Comparison of ENCODE assay signal across 10 mouse cellular contexts in genomic region chr13:49214454-49214853, GRCm38 (mm10). TPM values are rescaled to one million over a fixed set of nuclear protein-coding genes. Genes with fewer than 3 reads are reported as not detected.
A peak's percentile ranks its signal among the peaks of the same experiment; 100 is the strongest.
DNase-seq lines count a peak whose midpoint lies in the region; ATAC-seq lines count a peak whose summit lies in the region.
"Had no signal": no experiment of that assay in that cellular context is flagged by ENCODE, and none has a peak within 500 bp of the region (broad histone marks: within the 10 kb centered on the region; RNA-seq: fewer than 3 reads in every experiment).

No protein-coding gene starts in this region.

- no peaks in the 10 kb centered on the region for H3K9me3 ChIP-seq in heart, embryonic 11.5 days (replicated peaks; ENCODE audit: control insufficient read depth, low read length)
- no peaks in the 10 kb centered on the region for H3K9me3 ChIP-seq in embryonic facial prominence, embryonic 13.5 days
- H3K9me3 ChIP-seq in intestine, embryonic 16.5 days (ENCODE audit: control insufficient read depth, low read length) = no peaks in the 10 kb centered on the region
- H3K9me3 ChIP-seq: G1E had no signal

- peaks cover 5% of the 10 kb centered on the region; the same call in 1 of the 2 replicates for H3K27me3 ChIP-seq in heart, embryonic 11.5 days (ENCODE audit: control insufficient read depth, insufficient read depth, low read length)
- H3K27me3 ChIP-seq in embryonic facial prominence, embryonic 13.5 days = 0 out of 2 replicates have a peak, but pooled peaks cover 3% of the 10 kb centered on the region
- H3K27me3 ChIP-seq in intestine, embryonic 16.5 days (replicated peaks; ENCODE audit: control insufficient read depth, insufficient read depth, low read length) = no peaks in the 10 kb centered on the region

- no peak for DNase-seq in heart, postnatal 25 days (ENCODE audit: low spot score)
- peak; percentile 32 to 36 for DNase-seq in B cell, adult 2 months
- DNase-seq in MN1 (ENCODE audit: low spot score) = no peak
- no peak for DNase-seq in gastrocnemius, postnatal 25 days
- DNase-seq in testis, postnatal 10 days (ENCODE audit: low spot score) = no peak
- DNase-seq: lung, postnatal 10 days had no signal

- no peak overlapping the region for H3K27ac ChIP-seq in heart, embryonic 11.5 days (ENCODE audit: low read depth, low read length)
- H3K27ac ChIP-seq in embryonic facial prominence, embryonic 13.5 days = no peak overlapping the region
- H3K27ac ChIP-seq in intestine, embryonic 16.5 days (ENCODE audit: low read length) = no peak overlapping the region

- H3K36me3 ChIP-seq in heart, embryonic 11.5 days (ENCODE audit: control insufficient read depth, insufficient read depth, low read length) = no peaks in the 10 kb centered on the region
- no peaks in the 10 kb centered on the region for H3K36me3 ChIP-seq in embryonic facial prominence, embryonic 13.5 days
- no peaks in the 10 kb centered on the region for H3K36me3 ChIP-seq in intestine, embryonic 16.5 days (ENCODE audit: control insufficient read depth, insufficient read depth, low read length)
- H3K36me3 ChIP-seq: G1E had no signal

- H3K9ac ChIP-seq in heart, embryonic 11.5 days (ENCODE audit: low read depth, low read length) = no peak overlapping the region
- H3K9ac ChIP-seq in embryonic facial prominence, embryonic 13.5 days = peak overlapping the region; percentile 78; the same call in 1 of the 2 replicates
- no peak overlapping the region; the same call in 1 of the 2 replicates for H3K9ac ChIP-seq in intestine, embryonic 16.5 days (ENCODE audit: low read depth, low read length)

- H3K4me1 ChIP-seq in heart, embryonic 11.5 days (ENCODE audit: control insufficient read depth, insufficient read depth, low read length) = peaks cover 30% of the 10 kb centered on the region
- H3K4me1 ChIP-seq in embryonic facial prominence, embryonic 13.5 days = peaks cover 55% of the 10 kb centered on the region
- H3K4me1 ChIP-seq in intestine, embryonic 16.5 days (ENCODE audit: control insufficient read depth, insufficient read depth, low read length) = peaks cover 28% of the 10 kb centered on the region

- no peak for ATAC-seq in heart, embryonic 11.5 days (replicated peaks; ENCODE audit: insufficient number of reproducible peaks, low FRiP score, low TSS enrichment)
- no peak for ATAC-seq in embryonic facial prominence, embryonic 13.5 days (ENCODE audit: insufficient number of reproducible peaks, insufficient read depth, low FRiP score, low TSS enrichment, low read depth)
- no peak for ATAC-seq in intestine, embryonic 16.5 days

- peak overlapping the region; percentile 89 for H3K4me2 ChIP-seq in heart, embryonic 11.5 days
- H3K4me2 ChIP-seq in embryonic facial prominence, embryonic 13.5 days = peak overlapping the region; percentile 78
- H3K4me2 ChIP-seq in intestine, embryonic 16.5 days (ENCODE audit: low read depth, low read length) = peak overlapping the region; percentile 82; the same call in 1 of the 2 replicates

- intact Hi-C loops in heart, postnatal 25 days (cut with DNase I) = loop anchor here (10.0 kb wide), 1 partner anchor 440 kb away; the partner anchor contains the start of genes Cenpp and Nol8

- 77% methylated on average over 3 of the region's 3 CpGs for WGBS in heart, embryonic 11.5 days (ENCODE audit: insufficient replicate concordance)
- WGBS in embryonic facial prominence, embryonic 13.5 days = 82% methylated on average over 3 of the region's 3 CpGs
- 78% methylated on average over 3 of the region's 3 CpGs for WGBS in intestine, embryonic 16.5 days

- no peak overlapping the region for H3K4me3 ChIP-seq in heart, embryonic 11.5 days (ENCODE audit: low read depth, low read length)
- peak overlapping the region; percentile 64; the same call in 1 of the 2 replicates for H3K4me3 ChIP-seq in embryonic facial prominence, embryonic 13.5 days
- H3K4me3 ChIP-seq in intestine, embryonic 16.5 days (ENCODE audit: low read length) = no peak overlapping the region

RNA-seq across cellular contexts. Expression of gene Card19, which starts 1.4 kb away (rescaled TPM):
- 71.9 and 73.7 TPM in 2 replicates for polyA plus RNA-seq in heart, embryonic 11.5 days (2014; fragmentation: Nextera tagmentation; extraction: Ambion mirVana)
- total RNA-seq in heart, postnatal 25 days (2021) = 100 to 1,000 TPM; 152 to 154 TPM
- polyA plus RNA-seq in embryonic facial prominence, embryonic 13.5 days (2015; fragmentation: Nextera tagmentation; extraction: Ambion mirVana) = 65.2 and 66.4 TPM in 2 replicates
- 53.2 and 58.8 TPM in 2 replicates for polyA plus RNA-seq in intestine, embryonic 16.5 days (2015; fragmentation: Nextera tagmentation; extraction: Ambion mirVana)
- total RNA-seq in gastrocnemius, postnatal 25 days (2021) = 100 to 1,000 TPM in 1 of 2 experiments, 10 to 100 TPM in 1; 93.6 to 118 TPM

RNA-seq across cellular contexts. Expression of gene Ninj1, which starts 27.2 kb away (rescaled TPM):
- 59.1 and 60.6 TPM in 2 replicates for polyA plus RNA-seq in heart, embryonic 11.5 days (2014; fragmentation: Nextera tagmentation; extraction: Ambion mirVana)
- total RNA-seq in heart, postnatal 25 days (2021) = 100 to 1,000 TPM; 101 to 109 TPM
- polyA plus RNA-seq in embryonic facial prominence, embryonic 13.5 days (2015; fragmentation: Nextera tagmentation; extraction: Ambion mirVana) = 44.9 and 48.0 TPM in 2 replicates
- 60.0 and 63.3 TPM in 2 replicates for polyA plus RNA-seq in intestine, embryonic 16.5 days (2015; fragmentation: Nextera tagmentation; extraction: Ambion mirVana)
- 10 to 100 TPM; 15.8 to 18.8 TPM for total RNA-seq in gastrocnemius, postnatal 25 days (2021)

RNA-seq across cellular contexts. Expression of gene Susd3, which starts 34.1 kb away (rescaled TPM):
- polyA plus RNA-seq in heart, embryonic 11.5 days (2014; fragmentation: Nextera tagmentation; extraction: Ambion mirVana) = 0.68 and 0.86 TPM in 2 replicates
- total RNA-seq in heart, postnatal 25 days (2021) = under 1 TPM; 0.70 to 0.87 TPM
- 1.5 and 2.8 TPM in 2 replicates for polyA plus RNA-seq in embryonic facial prominence, embryonic 13.5 days (2015; fragmentation: Nextera tagmentation; extraction: Ambion mirVana)
- polyA plus RNA-seq in intestine, embryonic 16.5 days (2015; fragmentation: Nextera tagmentation; extraction: Ambion mirVana) = 1.2 and 1.3 TPM in 2 replicates
- under 1 TPM in 1 of 2 experiments, not detected in 1; 0.26 TPM for total RNA-seq in gastrocnemius, postnatal 25 days (2021)

Comparison
In these comparisons a context has a peak if more than half of its experiments do, and no peak if none do; other contexts are left out.
1. DNase-seq: peak in B cell, adult 2 months (2 of 2); none in heart, postnatal 25 days (single experiment), MN1 (single experiment), gastrocnemius, postnatal 25 days (single experiment) and testis, postnatal 10 days (single experiment).
2. Peak in every context shown above with its lines, with median percentiles within 50 percentile points of each other: H3K4me2 ChIP-seq.